Mouse (Mus musculus): ENCODE data around the gene 4930595D18Rik.

- TF ChIP-seq CTCF (IDR thresholded peaks at IDR 0.05; ENCODE audit: insufficient read depth, low read length) (no peak), POLR2A (IDR thresholded peaks at IDR 0.05; ENCODE audit: borderline replicate concordance, extremely low read depth, low read depth, low read length) (no peak)
Observed at GRCm38 (mm10) chr12:111184476-111184875, at the start of gene 4930595D18Rik.

Measured in lung, adult 2 months (tissue).